Mouse (Mus musculus) midbrain, embryonic 12.5 days (tissue): ENCODE results near the gene Mb. TPM values are rescaled to one million over a fixed set of nuclear protein-coding genes. Genes with fewer than 3 reads are reported as not detected.

Experiments
- ATAC-seq: fragments of 200-750 bp; cut with Nextera tagmentation; 2 replicates; pipeline ENCODE4 v1.8.0; 2017; ENCODE audit warnings: low read depth, moderate TSS enrichment, moderate library complexity; ENCODE audit not compliant: low FRiP score
- H3K27ac ChIP-seq: fragments of 300-500 bp; sonication (generic); replicated peaks from 2 replicates; pipeline ENCODE4 v1.5.1; 2016; ENCODE audit warnings: mild to moderate bottlenecking
- H3K27me3 ChIP-seq: fragments of 300-500 bp; sonication (generic); 2 replicates; pipeline ENCODE4 v1.6.1; 2016; ENCODE audit warnings: mild to moderate bottlenecking
- H3K36me3 ChIP-seq: fragments of 300-500 bp; sonication (generic); 2 replicates; pipeline ENCODE4 v1.6.1; 2016
- H3K4me1 ChIP-seq: fragments of 300-500 bp; sonication (generic); 2 replicates; pipeline ENCODE4 v1.6.1; 2016
- H3K4me2 ChIP-seq: fragments of 300-500 bp; sonication (generic); replicated peaks from 2 replicates; pipeline ENCODE4 v1.6.1; 2016; ENCODE audit warnings: mild to moderate bottlenecking, moderate library complexity
- H3K4me3 ChIP-seq: fragments of 300-500 bp; sonication (generic); 2 replicates; pipeline ENCODE4 v1.5.1; 2016; ENCODE audit warnings: mild to moderate bottlenecking
- H3K9ac ChIP-seq: fragments of 300-500 bp; sonication (generic); replicated peaks from 2 replicates; pipeline ENCODE4 v1.6.1; 2016; ENCODE audit warnings: mild to moderate bottlenecking, moderate library complexity
- H3K9me3 ChIP-seq: fragments of 300-500 bp; sonication (generic); 2 replicates; pipeline ENCODE4 v1.6.1; 2016; ENCODE audit warnings: mild to moderate bottlenecking
- WGBS: fragments of 180-500 bp; shearing (Covaris S2); methylation state at CpG from one replicate; pipeline ENCODE4 v1.1.7; 2016; 5-methylcytosine and 5-hydroxymethylcytosine counted together
- polyA plus RNA-seq: library from polyadenylated mRNA; unstranded; fragments of >200 nt; fragmentation: Nextera tagmentation; extraction: Ambion mirVana; gene quantifications from 2 replicates; pipeline ENCODE4 v1.2.1, GENCODE M21; 2016

Mb gene
- polyA plus RNA-seq, 1 experiment from 2014 or later, result not detected

DNA sequence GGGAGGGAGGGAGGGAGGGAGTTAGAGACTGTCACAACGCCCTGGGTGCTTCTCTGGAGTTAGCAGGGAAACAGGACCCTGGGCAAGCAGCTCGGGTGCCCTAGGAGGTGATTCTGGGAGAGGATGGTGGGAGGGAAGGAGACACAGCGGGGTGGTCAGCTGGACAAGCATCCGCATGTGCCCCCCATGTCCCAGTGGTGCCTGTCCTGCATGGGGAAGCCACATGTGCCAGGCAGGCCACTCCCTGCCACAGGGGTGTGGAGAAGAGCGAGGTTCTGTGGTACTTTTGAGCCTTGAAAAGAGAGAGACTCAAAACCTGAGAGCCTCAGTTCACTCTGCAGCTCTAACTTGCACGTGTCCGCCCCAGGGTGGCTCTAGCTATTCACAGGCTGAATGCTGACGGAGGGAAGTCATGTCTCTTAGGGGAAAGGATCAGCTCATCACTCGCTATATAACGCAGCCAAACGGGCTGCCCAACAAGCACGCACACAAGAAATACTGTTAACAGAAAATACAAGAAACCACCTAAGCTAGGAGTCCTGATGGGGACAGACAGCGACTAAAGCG, 28.9 kb upstream of the Mb start:
- Histone ChIP-seq H3K9me3 (no peaks in the 10 kb centered on the region), H3K27ac (no peak overlapping the region; the same call in 1 of the 2 replicates), H3K4me3 (no peak overlapping the region), H3K4me1 (peaks cover 5% of the 10 kb centered on the region; the same call in 1 of the 2 replicates), H3K36me3 (peaks cover 58% of the 10 kb centered on the region), H3K27me3 (no peaks in the 10 kb centered on the region), H3K4me2 (no peak overlapping the region), H3K9ac (no peak overlapping the region)
- no peak for ATAC-seq
- 64% methylated on average over 14 of the region's 14 CpGs for WGBS

DNA sequence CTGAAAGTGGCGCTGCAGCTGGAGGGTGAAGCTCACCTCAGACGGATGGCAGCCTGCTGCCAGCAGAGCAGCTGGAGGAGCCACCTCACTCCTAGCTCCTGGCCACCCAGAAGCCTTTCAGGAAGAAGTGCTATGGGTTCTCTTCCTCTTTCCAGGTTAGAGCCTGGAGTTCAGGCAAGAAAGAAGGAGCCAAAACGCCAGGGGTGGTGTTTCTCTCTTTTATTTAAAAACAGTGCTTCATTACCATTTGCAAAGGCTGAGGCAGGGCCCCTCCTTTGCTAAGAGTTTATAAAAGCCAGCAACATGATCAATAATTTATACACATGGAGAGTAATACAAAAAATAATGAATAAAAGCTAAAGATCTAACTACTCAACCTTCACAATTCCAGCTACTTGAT, 28.3 kb upstream of the Mb start:
- no peak overlapping the region for H3K9ac ChIP-seq
- peaks cover 56% of the 10 kb centered on the region for H3K36me3 ChIP-seq
- no peaks in the 10 kb centered on the region for H3K27me3 ChIP-seq
- peaks cover 5% of the 10 kb centered on the region; the same call in 1 of the 2 replicates for H3K4me1 ChIP-seq
- H3K4me2 ChIP-seq, result no peak overlapping the region
- 55% methylated on average over 3 of the region's 3 CpGs for WGBS
- no peaks in the 10 kb centered on the region for H3K9me3 ChIP-seq
- no peak for ATAC-seq
- no peak overlapping the region for H3K27ac ChIP-seq
- no peak overlapping the region for H3K4me3 ChIP-seq

DNA sequence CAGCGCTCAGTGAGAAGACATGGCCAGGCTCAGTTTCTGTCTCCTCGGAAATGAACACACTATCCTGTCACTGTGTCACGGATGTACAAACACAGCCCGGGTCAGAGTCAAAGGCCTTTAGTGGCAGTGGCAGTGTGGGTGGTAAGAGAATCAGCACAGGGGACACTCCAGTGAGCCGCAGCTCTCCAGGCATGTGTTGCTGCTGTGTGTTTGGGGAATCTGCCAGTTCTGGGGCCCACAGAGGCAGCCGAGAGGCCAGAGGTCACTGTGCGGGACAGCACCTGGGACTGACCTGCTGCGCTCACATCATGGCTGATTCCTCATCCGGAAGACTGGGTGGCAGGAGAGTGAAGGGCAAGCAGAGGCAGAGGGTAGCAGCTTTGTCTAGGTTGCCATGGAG, 27.4 kb upstream of the Mb start:
- 89% methylated on average over 9 of the region's 9 CpGs for WGBS

DNA sequence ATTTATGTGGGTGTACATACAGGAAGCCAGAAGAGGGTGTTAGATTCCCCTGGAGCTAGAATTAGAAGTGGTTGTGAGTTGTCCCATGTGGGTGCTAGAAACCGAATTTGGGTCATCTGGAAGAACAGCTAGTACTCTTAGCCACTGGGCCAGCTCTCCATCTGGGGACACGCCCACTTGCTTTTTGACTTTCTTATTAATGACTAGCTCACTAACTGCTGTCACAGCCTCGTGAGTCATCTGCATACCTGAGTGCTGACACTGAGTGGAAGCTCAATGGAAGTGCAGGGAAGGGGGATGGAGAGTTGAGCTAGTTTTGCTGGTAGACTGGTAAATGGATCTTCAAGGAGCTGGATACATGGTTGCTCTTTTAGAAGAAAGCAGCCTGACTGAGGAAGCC, 26.1 kb upstream of the Mb start:
- no peak for ATAC-seq
- no peaks in the 10 kb centered on the region for H3K27me3 ChIP-seq
- H3K9me3 ChIP-seq, result no peaks in the 10 kb centered on the region
- peaks cover 13% of the 10 kb centered on the region for H3K4me1 ChIP-seq
- peaks cover 38% of the 10 kb centered on the region for H3K36me3 ChIP-seq
- no peak overlapping the region for H3K9ac ChIP-seq
- 83% methylated on average over 3 of the region's 3 CpGs for WGBS
- H3K27ac ChIP-seq, result no peak overlapping the region
- H3K4me2 ChIP-seq, result no peak overlapping the region
- no peak overlapping the region for H3K4me3 ChIP-seq

More for the DNA sequence above, 27.4 kb upstream of the Mb start:
- Histone ChIP-seq H3K4me2 (no peak overlapping the region), H3K36me3 (peaks cover 49% of the 10 kb centered on the region), H3K27ac (no peak overlapping the region), H3K9ac (no peak overlapping the region), H3K4me1 (peaks cover 5% of the 10 kb centered on the region; the same call in 1 of the 2 replicates), H3K4me3 (no peak overlapping the region), H3K27me3 (no peaks in the 10 kb centered on the region), H3K9me3 (no peaks in the 10 kb centered on the region)
- ATAC-seq, result no peak

DNA sequence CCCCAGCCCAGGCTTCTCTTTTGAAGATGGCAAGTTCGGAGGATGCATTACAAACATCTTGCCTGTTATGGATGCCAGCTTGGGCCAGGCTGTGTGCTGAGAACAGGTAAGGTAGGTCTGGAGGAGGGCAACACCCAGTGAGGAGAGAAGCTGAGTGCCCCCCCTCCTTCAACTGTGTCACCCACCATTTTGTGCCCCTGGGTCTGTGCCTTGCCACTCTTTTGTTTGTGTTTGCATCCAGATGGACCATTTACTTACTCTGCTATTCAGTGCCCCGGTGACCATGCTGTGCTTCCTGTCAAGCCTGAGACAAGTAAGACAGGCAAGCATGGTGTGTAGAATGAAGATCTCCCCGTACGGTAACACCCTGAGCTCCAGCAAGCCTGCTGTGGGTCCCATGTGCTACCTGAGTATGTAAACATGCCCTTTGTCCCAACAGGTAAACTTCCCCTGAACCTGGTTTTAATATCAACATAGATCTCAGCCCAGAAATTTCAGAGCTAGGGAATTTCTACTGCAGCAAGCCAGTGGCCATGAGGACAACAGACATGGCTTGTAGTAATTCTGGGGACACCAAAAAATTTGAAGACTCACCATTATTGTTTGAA, 22.2 kb upstream of the Mb start:
- ATAC-seq, result no peak
- H3K27ac ChIP-seq, result no peak overlapping the region
- 68% methylated on average over 4 of the region's 4 CpGs for WGBS

DNA sequence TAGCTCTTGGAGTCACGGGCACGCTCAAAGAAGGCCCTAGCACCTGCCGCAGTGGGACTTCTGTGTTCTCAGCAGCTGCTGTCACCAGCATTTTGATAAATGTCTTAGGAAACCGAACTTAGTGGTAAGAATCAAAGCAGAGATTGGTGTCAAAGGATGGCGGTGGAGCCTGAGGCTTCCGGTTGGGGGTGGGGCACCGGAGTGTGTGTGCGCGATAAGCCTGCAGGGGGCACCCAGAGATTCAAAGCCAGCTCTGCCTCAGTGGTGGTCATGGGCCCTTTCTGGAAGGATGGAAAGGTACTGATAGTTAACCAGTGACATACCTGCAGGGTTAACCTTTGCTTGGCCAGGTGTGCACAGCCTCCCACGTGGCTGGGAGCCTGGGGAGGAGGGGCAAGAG, 21.0 kb upstream of the Mb start:
- no peak overlapping the region for H3K27ac ChIP-seq
- H3K9me3 ChIP-seq, result no peaks in the 10 kb centered on the region
- peaks cover 2% of the 10 kb centered on the region for H3K36me3 ChIP-seq
- WGBS, result 21% methylated on average over 10 of the region's 10 CpGs
- peak overlapping the region; percentile 34 for H3K4me2 ChIP-seq
- no peak for ATAC-seq
- no peak overlapping the region for H3K9ac ChIP-seq
- no peaks in the 10 kb centered on the region for H3K27me3 ChIP-seq
- no peak overlapping the region for H3K4me3 ChIP-seq
- peaks cover 11% of the 10 kb centered on the region; the same call in 1 of the 2 replicates for H3K4me1 ChIP-seq

More for the DNA sequence above, 22.2 kb upstream of the Mb start:
- Histone ChIP-seq H3K36me3 (peaks cover 14% of the 10 kb centered on the region), H3K9me3 (no peaks in the 10 kb centered on the region), H3K9ac (no peak overlapping the region), H3K4me3 (no peak overlapping the region), H3K4me2 (no peak overlapping the region), H3K27me3 (no peaks in the 10 kb centered on the region), H3K4me1 (peaks cover 11% of the 10 kb centered on the region; the same call in 1 of the 2 replicates)

DNA sequence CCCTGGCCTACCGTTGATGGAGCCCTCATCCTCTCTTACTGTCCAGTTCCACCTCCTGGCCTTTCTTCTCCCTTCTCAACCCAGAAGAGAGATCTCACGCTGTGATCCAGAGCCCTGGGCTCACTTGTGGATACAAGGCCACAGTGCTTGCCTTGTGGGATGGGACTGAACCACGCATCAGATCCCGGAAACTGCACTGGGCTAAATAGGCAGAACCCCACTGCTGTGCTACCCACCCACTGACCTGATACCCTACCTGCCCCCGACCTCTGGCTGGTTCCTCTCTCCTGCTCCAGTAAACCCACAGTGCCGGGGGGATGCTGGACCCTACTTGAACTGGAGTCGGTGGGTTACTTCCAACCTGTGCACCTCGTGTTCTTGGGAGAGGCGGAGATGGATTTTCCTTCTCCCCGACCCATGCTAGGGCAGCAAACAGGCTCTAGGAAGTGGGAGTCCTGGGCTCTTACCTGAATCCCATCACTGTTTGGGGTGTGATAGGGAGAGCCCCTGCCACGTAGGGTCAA, 20.3 kb upstream of the Mb start:
- no peak overlapping the region for H3K4me3 ChIP-seq
- no peaks in the 10 kb centered on the region for H3K36me3 ChIP-seq
- H3K4me2 ChIP-seq, result no peak overlapping the region
- no peak overlapping the region for H3K27ac ChIP-seq
- H3K4me1 ChIP-seq, result peaks cover 11% of the 10 kb centered on the region; the same call in 1 of the 2 replicates
- 84% methylated on average over 11 of the region's 11 CpGs for WGBS
- no peak for ATAC-seq
- H3K9me3 ChIP-seq, result no peaks in the 10 kb centered on the region
- H3K9ac ChIP-seq, result no peak overlapping the region
- H3K27me3 ChIP-seq, result no peaks in the 10 kb centered on the region

DNA sequence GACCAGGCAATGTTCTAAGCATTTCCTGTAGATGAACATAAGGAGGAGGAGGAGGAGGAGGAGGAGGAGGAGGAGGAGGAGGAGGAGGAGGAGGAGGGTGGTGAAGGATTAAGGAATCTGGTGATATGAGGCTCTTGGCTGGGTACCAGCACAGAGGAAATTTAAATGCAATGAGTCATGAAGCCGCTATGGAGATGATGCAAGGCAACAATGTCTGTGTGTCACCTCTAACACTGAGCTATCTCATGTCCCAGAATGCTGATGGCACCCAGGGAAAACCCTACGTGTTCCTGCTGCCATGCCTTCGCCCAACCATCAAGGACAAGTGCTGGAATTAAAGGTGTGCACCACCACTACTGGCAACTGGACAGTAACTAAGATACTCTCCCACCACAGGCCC, 18.5 kb upstream of the Mb start:
- Histone ChIP-seq H3K4me1 (peaks cover 11% of the 10 kb centered on the region; the same call in 1 of the 2 replicates), H3K9me3 (no peaks in the 10 kb centered on the region), H3K36me3 (no peaks in the 10 kb centered on the region), H3K4me3 (no peak overlapping the region), H3K27ac (no peak overlapping the region), H3K27me3 (no peaks in the 10 kb centered on the region), H3K9ac (no peak overlapping the region), H3K4me2 (no peak overlapping the region)
- ATAC-seq, result no peak
- WGBS, result 88% methylated on average over 3 of the region's 3 CpGs

DNA sequence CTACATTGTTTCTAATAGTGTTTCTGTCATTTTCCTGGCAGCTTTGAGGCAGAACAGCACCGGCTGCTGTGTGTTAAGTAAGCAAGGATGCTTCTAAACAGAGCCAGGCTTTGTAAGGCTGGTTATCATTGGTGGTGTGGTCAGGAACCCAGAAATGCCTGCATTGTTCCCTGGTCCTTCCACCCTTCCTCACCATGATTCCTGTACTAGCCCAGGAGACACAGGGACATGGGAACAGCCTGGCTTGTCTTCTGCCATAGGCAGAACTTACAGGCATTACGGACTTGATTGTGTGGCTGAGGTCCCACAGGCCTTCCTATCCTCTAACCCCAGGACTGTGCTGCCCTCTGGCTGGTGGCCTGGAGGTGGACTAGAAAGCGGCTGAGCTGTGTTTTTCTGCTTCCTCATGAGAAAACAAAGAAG, 18.0 kb upstream of the Mb start:
- Histone ChIP-seq H3K27me3 (no peaks in the 10 kb centered on the region), H3K4me2 (no peak overlapping the region), H3K9me3 (no peaks in the 10 kb centered on the region), H3K4me3 (no peak overlapping the region), H3K9ac (no peak overlapping the region), H3K27ac (no peak overlapping the region), H3K4me1 (peaks cover 11% of the 10 kb centered on the region; the same call in 1 of the 2 replicates), H3K36me3 (no peaks in the 10 kb centered on the region)
- 79% methylated on average over 3 of the region's 3 CpGs for WGBS
- no peak for ATAC-seq

DNA sequence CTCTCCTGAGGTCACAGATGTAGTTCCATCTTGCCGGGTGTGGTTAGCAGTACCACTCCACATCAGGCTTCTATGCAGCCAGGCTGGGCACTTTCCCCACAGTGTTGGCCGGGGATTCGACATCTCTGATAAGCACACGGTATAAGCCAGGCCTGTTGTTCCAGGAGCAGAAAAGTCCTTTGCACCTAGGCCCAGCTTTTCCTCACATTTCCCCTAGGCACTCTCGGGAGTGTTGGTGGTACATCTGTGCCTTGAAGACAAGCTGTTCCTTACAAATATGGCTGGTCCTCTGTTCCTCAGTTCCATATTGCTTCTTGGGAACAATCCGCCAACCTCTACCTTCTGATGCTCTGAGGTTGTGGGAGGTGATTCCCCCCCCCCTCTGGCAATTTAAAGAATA, 15.8 kb upstream of the Mb start:
- H3K36me3 ChIP-seq, result no peaks in the 10 kb centered on the region
- no peaks in the 10 kb centered on the region for H3K9me3 ChIP-seq
- H3K9ac ChIP-seq, result no peak overlapping the region
- no peak overlapping the region for H3K4me3 ChIP-seq
- no peak overlapping the region for H3K4me2 ChIP-seq
- WGBS, result 89% methylated on average over 6 of the region's 6 CpGs
- H3K4me1 ChIP-seq, result 0 out of 2 replicates have a peak, but pooled peaks cover under 1% of the 10 kb centered on the region
- no peaks in the 10 kb centered on the region for H3K27me3 ChIP-seq
- ATAC-seq, result no peak
- H3K27ac ChIP-seq, result no peak overlapping the region

DNA sequence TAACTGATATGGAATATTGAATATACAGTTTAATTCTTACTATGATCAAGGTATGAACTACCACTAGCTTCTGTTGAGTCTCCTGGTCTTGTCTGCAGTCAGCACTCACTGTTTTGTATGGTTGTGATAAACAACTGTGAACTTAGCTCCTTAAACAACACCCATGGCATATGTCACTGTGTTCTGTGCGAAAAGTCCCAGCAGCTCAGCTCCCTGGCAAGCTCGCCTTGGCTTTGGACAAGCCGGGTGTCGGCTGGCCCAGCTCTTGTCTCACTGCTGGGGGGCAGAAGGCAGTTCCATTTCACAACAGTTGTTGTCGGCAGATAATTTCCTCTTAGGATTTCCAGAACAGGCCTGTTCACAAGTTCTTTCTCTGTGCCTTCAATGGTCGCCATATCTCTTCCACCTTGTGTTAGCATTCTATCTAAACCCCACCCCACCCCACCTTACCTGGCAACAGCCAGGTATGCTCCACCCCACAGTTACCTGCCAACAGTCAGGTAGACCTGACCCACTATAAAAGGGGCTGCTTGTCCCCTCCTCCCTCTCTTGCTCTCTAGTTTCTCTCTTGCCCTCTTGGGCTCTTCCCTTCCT, 14.9 kb upstream of the Mb start:
- Histone ChIP-seq H3K4me3 (no peak overlapping the region), H3K36me3 (no peaks in the 10 kb centered on the region), H3K4me2 (no peak overlapping the region), H3K4me1 (no peaks in the 10 kb centered on the region), H3K27ac (no peak overlapping the region), H3K9me3 (no peaks in the 10 kb centered on the region), H3K9ac (no peak overlapping the region), H3K27me3 (no peaks in the 10 kb centered on the region)
- WGBS, result 91% methylated on average over 6 of the region's 6 CpGs
- ATAC-seq, result no peak

DNA sequence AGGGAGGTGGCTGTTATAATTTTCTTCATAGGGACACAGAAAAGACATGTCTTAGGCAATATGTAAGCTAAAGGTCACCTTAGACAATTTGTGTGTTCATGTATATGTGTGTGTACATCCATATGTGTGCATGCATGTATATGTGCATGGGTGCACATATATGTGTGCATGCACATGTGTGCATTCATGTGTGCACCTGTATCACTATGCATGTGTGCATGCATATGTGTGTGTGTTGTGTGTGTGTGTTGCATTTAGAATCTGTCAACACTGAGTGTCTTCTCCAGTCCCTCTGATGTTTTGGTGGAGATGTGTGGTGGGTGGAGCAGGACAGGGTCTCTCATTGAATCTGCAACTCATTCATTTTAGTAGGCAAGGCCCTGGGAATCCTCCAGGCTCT, 12.3 kb upstream of the Mb start:
- Histone ChIP-seq H3K36me3 (no peaks in the 10 kb centered on the region), H3K27me3 (no peaks in the 10 kb centered on the region), H3K4me3 (no peak overlapping the region), H3K27ac (no peak overlapping the region), H3K4me1 (no peaks in the 10 kb centered on the region), H3K9ac (no peak overlapping the region), H3K4me2 (no peak overlapping the region), H3K9me3 (0 out of 2 replicates have a peak, but pooled peaks cover 5% of the 10 kb centered on the region)
- ATAC-seq, result no peak
